Mouse (Mus musculus) midbrain, postnatal 0 days (tissue): ENCODE results near the gene Zmpste24. TPM values are rescaled to one million over a fixed set of nuclear protein-coding genes. Genes with fewer than 3 reads are reported as not detected.
A peak's percentile ranks its signal among the peaks of the same experiment; 100 is the strongest.
"Not testable (repeated sequence)": the region's sequence is repeated elsewhere in the genome, so short reads cannot be mapped to it uniquely, and the experiment has no call there.

ENCODE experiments used
- ATAC-seq: fragments of 200-750 bp; cut with Nextera tagmentation; 2 replicates; pipeline ENCODE4 v1.8.0; 2017; ENCODE audit warnings: moderate number of reproducible peaks, mild to moderate bottlenecking, moderate TSS enrichment, moderate library complexity; ENCODE audit not compliant: low FRiP score
- DNase-seq: peaks from one replicate; pipeline ENCODE4 v3.0.0-alpha.2; 2015; ENCODE audit warnings: low spot score
- H3K27ac ChIP-seq: fragments of 300-500 bp; sonication (generic); 2 replicates; pipeline ENCODE4 v1.5.1; 2014; ENCODE audit warnings: low read depth, mild to moderate bottlenecking, low read length, mixed read lengths
- H3K27me3 ChIP-seq: fragments of 300-500 bp; sonication (generic); 2 replicates; pipeline ENCODE4 v1.6.1; 2014; ENCODE audit warnings: low read length, control low read depth, mixed read lengths; ENCODE audit not compliant: insufficient read depth
- H3K36me3 ChIP-seq: fragments of 300-500 bp; sonication (generic); 2 replicates; pipeline ENCODE4 v1.6.1; 2014; ENCODE audit warnings: low read length, control low read depth, mixed read lengths; ENCODE audit not compliant: insufficient read depth
- H3K4me1 ChIP-seq: fragments of 300-500 bp; sonication (generic); 2 replicates; pipeline ENCODE4 v1.6.1; 2014; ENCODE audit warnings: mild to moderate bottlenecking, control low read depth, antibody characterized with exemption, low read length, mixed read lengths; ENCODE audit not compliant: insufficient read depth
- H3K4me2 ChIP-seq: fragments of 300-500 bp; sonication (generic); 2 replicates; pipeline ENCODE4 v1.6.1; 2014; ENCODE audit warnings: low read depth, mild to moderate bottlenecking, low read length, mixed read lengths; ENCODE audit not compliant: poor library complexity, severe bottlenecking
- H3K4me3 ChIP-seq: fragments of 300-500 bp; sonication (generic); 2 replicates; pipeline ENCODE4 v1.5.1; 2014; ENCODE audit warnings: low read depth, mild to moderate bottlenecking, low read length, moderate library complexity
- H3K9ac ChIP-seq: fragments of 300-500 bp; sonication (generic); replicated peaks from 2 replicates; pipeline ENCODE4 v1.6.1; 2014; ENCODE audit warnings: mild to moderate bottlenecking, low read length, moderate library complexity, mixed read lengths; ENCODE audit not compliant: poor library complexity, severe bottlenecking
- H3K9me3 ChIP-seq: fragments of 300-500 bp; sonication (generic); 2 replicates; pipeline ENCODE4 v1.6.1; 2016; ENCODE audit warnings: low read length, control low read depth
- CTCF ChIP-seq: IDR thresholded peaks from 2 replicates; pipeline ENCODE4 v1.5.1; 2016; ENCODE audit warnings: antibody characterized with exemption, mild to moderate bottlenecking
- WGBS: fragments of 180-500 bp; shearing (Covaris S2); extraction: QIAGEN DNeasy Blood & Tissue Kit; methylation state at CpG from one replicate; pipeline ENCODE4 v1.1.7; 2014; 5-methylcytosine and 5-hydroxymethylcytosine counted together
- polyA plus RNA-seq: library from polyadenylated mRNA; unstranded; fragments of >200 nt; fragmentation: Nextera tagmentation; extraction: Ambion mirVana; gene quantifications from 2 replicates; pipeline ENCODE4 v1.2.1, GENCODE M21; 2015
- total RNA-seq: library from RNA; depleted of rRNA; stranded (reverse); fragments of >200 nt; gene quantifications from 2 replicates; pipeline ENCODE4 v1.2.3, GENCODE M21; 2014

The Zmpste24 gene
- total and polyA plus RNA-seq, 2 experiments from 2014 or later: 17.0 to 19.9 TPM

DNA sequence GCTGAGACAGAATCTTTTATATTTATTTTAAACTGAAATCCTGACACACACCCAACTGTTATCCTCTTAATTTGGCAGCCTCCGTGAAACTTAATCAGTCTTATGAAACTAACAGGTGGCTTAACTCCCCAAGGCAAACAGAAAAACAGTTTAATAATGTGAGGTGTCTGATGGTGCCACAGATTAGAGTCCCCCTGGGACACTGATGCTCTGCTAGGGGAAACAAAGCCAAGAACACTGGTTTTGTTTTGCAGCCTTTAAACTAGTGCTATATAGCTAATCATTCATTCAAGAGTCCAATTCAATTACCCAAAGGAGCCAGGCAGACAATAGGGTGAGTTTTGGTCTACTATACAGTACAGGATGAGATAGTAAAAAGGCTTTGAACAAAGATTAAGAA is 17.6 kb downstream of the Zmpste24 start:
- no peaks in the 10 kb centered on the region for H3K4me1 ChIP-seq
- H3K9ac ChIP-seq: no peak overlapping the region
- no peak for ATAC-seq
- WGBS: 71% methylated on average over 1 of the region's 1 CpGs
- TF ChIP-seq CTCF: no peak
- H3K9me3 ChIP-seq: no peaks in the 10 kb centered on the region
- H3K27me3 ChIP-seq: no peaks in the 10 kb centered on the region
- no peak overlapping the region for H3K4me2 ChIP-seq
- no peak overlapping the region for H3K27ac ChIP-seq
- peaks cover 52% of the 10 kb centered on the region for H3K36me3 ChIP-seq
- no peak overlapping the region for H3K4me3 ChIP-seq
- peak; percentile 49 for DNase-seq

DNA sequence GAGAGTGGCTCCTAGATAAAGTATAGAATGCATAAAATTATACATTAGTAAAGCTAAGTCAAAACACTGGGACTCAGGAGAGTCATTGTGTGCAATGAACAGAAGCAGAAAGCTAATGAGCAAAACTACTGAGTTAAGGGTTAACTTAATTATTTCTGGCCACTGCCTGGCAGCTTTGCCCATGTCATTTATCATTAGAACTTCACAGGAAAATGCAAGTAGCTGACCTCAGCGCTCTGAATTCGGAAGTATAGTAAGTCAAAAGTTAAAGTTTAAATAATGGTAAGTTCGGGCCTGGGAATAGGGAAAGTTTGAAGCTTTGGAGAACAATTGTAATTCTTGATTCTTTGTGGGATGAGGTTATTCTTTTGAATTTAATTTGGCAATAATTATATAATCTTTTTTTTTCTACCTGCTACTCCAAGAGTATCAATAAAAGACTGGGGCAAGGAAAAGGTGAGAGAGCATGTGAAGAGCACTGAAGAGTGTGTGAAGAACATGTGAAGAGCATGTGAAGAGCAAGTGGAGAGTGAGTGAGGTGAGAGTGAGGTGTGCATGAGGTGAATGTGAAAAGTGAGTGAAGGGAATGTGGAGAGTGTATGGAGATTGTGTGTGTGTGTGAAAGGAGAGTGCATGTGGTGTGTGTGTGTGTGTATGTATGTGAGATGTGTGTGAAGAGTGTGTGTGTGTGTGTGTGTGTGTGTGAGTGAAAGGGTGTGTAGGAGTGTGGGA is 20.0 kb downstream of the Zmpste24 start:
- Histone ChIP-seq H3K36me3 (peaks cover 51% of the 10 kb centered on the region), H3K4me1 (no peaks in the 10 kb centered on the region), H3K4me2 (no peak overlapping the region), H3K27ac (no peak overlapping the region), H3K9ac (no peak overlapping the region), H3K4me3 (no peak overlapping the region), H3K27me3 (no peaks in the 10 kb centered on the region), H3K9me3 (no peaks in the 10 kb centered on the region)
- DNase-seq (no peak), ATAC-seq (no peak)
- WGBS: 86% methylated on average over 3 of the region's 3 CpGs
- no peak for TF ChIP-seq CTCF

DNA sequence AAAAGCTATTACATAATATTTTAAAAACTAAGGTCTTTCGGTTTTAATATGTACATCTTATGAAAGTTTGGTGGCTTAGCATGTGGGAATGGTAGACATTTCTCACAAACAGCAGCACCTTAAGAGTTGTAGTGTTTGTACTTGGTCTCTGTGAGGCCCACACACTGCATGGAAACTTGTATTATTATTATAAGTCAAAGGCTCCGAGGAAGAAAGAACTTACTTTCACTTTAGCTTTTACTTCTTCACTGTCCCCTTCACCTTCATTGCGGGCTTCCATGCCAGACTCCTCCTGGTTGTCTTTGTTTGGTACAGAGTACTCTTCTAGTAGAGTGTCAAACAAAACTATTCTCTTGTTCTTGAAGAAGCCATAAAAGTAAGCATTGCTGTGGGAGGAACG is 23.8 kb downstream of the Zmpste24 start:
- Histone ChIP-seq H3K9me3 (no peaks in the 10 kb centered on the region), H3K27ac (no peak overlapping the region), H3K4me2 (no peak overlapping the region), H3K27me3 (no peaks in the 10 kb centered on the region), H3K4me1 (no peaks in the 10 kb centered on the region), H3K4me3 (no peak overlapping the region), H3K9ac (no peak overlapping the region), H3K36me3 (peaks cover 30% of the 10 kb centered on the region)
- no peak for TF ChIP-seq CTCF
- 84% methylated on average over 4 of the region's 4 CpGs for WGBS
- ATAC-seq: no peak
- no peak for DNase-seq

DNA sequence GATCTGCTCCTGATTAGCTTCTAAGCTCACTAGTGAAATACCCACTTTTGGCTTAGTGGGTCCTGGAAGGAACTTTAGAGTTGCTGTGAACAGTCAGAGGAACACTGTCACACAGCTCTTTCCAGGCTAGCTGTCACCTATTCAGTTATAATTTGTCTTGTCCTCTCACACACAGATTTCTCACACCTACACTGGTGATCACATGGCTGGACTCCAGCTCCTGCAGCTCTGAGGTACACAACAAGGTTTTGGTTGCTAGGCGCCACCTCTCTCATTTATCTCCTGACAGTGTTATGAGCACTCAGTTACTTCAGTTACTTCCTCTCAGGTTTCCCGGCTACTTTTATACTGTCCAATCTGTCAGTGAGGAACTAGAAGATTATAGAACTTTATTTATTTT is 32.7 kb downstream of the Zmpste24 start:
- no peaks in the 10 kb centered on the region for H3K9me3 ChIP-seq
- no peaks in the 10 kb centered on the region for H3K4me1 ChIP-seq
- WGBS: 89% methylated on average over 2 of the region's 2 CpGs
- DNase-seq (no peak), ATAC-seq (no peak)
- H3K27ac ChIP-seq: no peak overlapping the region
- no peak overlapping the region for H3K4me3 ChIP-seq
- no peak overlapping the region for H3K9ac ChIP-seq
- no peak for TF ChIP-seq CTCF
- H3K27me3 ChIP-seq: no peaks in the 10 kb centered on the region
- peaks cover 27% of the 10 kb centered on the region for H3K36me3 ChIP-seq
- no peak overlapping the region for H3K4me2 ChIP-seq

DNA sequence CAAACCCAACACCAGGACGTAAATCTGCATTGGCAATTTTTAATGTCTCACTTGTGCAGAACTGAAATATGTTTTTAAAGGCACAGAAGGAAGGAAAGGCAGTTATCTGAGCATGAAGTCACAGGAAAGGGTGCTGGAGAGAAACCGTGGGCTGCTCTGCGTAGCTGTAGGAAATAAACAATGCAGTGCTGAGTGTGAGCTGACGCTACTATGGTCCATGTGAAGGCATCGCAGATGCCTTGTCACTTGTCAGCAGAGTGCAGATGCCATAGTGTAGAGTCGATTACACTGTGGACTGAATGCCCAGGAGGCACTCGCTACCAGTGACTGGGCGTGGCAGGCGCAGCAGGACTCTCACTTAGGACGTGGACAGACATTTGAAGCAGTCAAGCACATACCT is 38.8 kb downstream of the Zmpste24 start:
- peaks cover 13% of the 10 kb centered on the region; the same call in 1 of the 2 replicates for H3K36me3 ChIP-seq
- H3K9me3 ChIP-seq, H3K4me2 ChIP-seq, H3K4me3 ChIP-seq, H3K27me3 ChIP-seq, H3K27ac ChIP-seq, H3K4me1 ChIP-seq, DNase-seq, ATAC-seq, H3K9ac ChIP-seq: not testable (repeated sequence)
- 94% methylated on average over 9 of the region's 10 CpGs for whole genome bisulfite sequencing

DNA sequence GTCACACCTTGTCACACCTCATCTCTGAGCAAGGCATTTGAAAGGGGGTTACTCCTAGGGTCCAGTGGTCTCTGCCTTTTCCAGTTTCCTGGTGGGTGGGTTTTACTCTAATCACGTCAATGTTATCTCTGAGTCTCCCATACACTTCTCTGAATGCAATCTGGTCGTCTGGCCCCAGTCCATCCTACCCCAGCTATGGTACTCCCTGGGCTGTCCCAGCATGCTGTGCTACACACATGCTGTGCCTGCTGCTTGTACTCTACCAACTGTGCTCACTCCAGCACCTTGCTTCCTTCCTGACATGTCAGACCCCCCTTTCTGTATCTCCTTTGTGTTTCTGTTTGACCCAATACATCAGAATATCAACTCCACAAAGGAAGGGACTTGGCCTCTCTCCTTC is 41.0 kb downstream of the Zmpste24 start:
- Histone ChIP-seq H3K9me3 (no peaks in the 10 kb centered on the region), H3K4me3 (no peak overlapping the region), H3K4me2 (no peak overlapping the region), H3K27ac (no peak overlapping the region), H3K4me1 (no peaks in the 10 kb centered on the region; the same call in 1 of the 2 replicates), H3K9ac (no peak overlapping the region), H3K36me3 (0 out of 2 replicates have a peak, but pooled peaks cover 8% of the 10 kb centered on the region), H3K27me3 (no peaks in the 10 kb centered on the region)
- ATAC-seq (no peak), DNase-seq (no peak)
- 68% methylated on average over 2 of the region's 2 CpGs for WGBS
- TF ChIP-seq CTCF: no peak
